Mouse (Mus musculus) hindbrain, embryonic 11.5 days (tissue): ENCODE measurements around the gene Mrgprf. TPM values are rescaled to one million over a fixed set of nuclear protein-coding genes. Genes with fewer than 3 reads are reported as not detected.
A peak's percentile ranks its signal among the peaks of the same experiment; 100 is the strongest.

Experiments used
- ATAC-seq: fragments of 200-750 bp; cut with Nextera tagmentation; 2 replicates; pipeline ENCODE4 v1.8.0; 2017; ENCODE audit warnings: mild to moderate bottlenecking, moderate TSS enrichment, moderate library complexity; ENCODE audit not compliant: low FRiP score
- DNase-seq: peaks from one replicate; pipeline ENCODE4 v3.0.0-alpha.2; 2015; ENCODE audit warnings: low spot score
- H3K27ac ChIP-seq: fragments of 300-500 bp; sonication (generic); 2 replicates; pipeline ENCODE4 v1.5.1; 2014; ENCODE audit warnings: mild to moderate bottlenecking, low read depth, low read length
- H3K27me3 ChIP-seq: fragments of 300-500 bp; sonication (generic); 2 replicates; pipeline ENCODE4 v1.6.1; 2014; ENCODE audit warnings: mild to moderate bottlenecking, low read length, moderate library complexity, mixed read lengths; ENCODE audit not compliant: control insufficient read depth, insufficient read depth
- H3K36me3 ChIP-seq: fragments of 300-500 bp; sonication (generic); 2 replicates; pipeline ENCODE4 v1.6.1; 2014; ENCODE audit warnings: mild to moderate bottlenecking, low read length, moderate library complexity, mixed read lengths; ENCODE audit not compliant: control insufficient read depth, insufficient read depth
- H3K4me1 ChIP-seq: fragments of 300-500 bp; sonication (generic); replicated peaks from 2 replicates; pipeline ENCODE4 v1.6.1; 2014; ENCODE audit warnings: low read length, mixed read lengths; ENCODE audit not compliant: control insufficient read depth, insufficient read depth
- H3K4me2 ChIP-seq: fragments of 300-500 bp; sonication (generic); replicated peaks from 2 replicates; pipeline ENCODE4 v1.6.1; 2014; ENCODE audit warnings: mild to moderate bottlenecking, low read depth, low read length
- H3K4me3 ChIP-seq: fragments of 300-500 bp; sonication (generic); 2 replicates; pipeline ENCODE4 v1.5.1; 2014; ENCODE audit warnings: low read depth, low read length
- H3K9ac ChIP-seq: fragments of 300-500 bp; sonication (generic); 2 replicates; pipeline ENCODE4 v1.6.1; 2014; ENCODE audit warnings: low read depth, low read length
- H3K9me3 ChIP-seq: fragments of 300-500 bp; sonication (generic); 2 replicates; pipeline ENCODE4 v1.6.1; 2016; ENCODE audit warnings: low read length; ENCODE audit not compliant: control insufficient read depth
- WGBS: fragments of 180-500 bp; shearing (Covaris S2); extraction: QIAGEN DNeasy Blood & Tissue Kit; methylation state at CpG from one replicate; pipeline ENCODE4 v1.1.7; 2014; 5-methylcytosine and 5-hydroxymethylcytosine counted together
- polyA plus RNA-seq: library from polyadenylated mRNA; unstranded; fragments of >200 nt; fragmentation: Nextera tagmentation; extraction: Ambion mirVana; gene quantifications from 2 replicates; pipeline ENCODE4 v1.2.1, GENCODE M21; 2014

Gene Mrgprf
- 0.26 and 0.47 TPM in 2 replicates for polyA plus RNA-seq

DNA sequence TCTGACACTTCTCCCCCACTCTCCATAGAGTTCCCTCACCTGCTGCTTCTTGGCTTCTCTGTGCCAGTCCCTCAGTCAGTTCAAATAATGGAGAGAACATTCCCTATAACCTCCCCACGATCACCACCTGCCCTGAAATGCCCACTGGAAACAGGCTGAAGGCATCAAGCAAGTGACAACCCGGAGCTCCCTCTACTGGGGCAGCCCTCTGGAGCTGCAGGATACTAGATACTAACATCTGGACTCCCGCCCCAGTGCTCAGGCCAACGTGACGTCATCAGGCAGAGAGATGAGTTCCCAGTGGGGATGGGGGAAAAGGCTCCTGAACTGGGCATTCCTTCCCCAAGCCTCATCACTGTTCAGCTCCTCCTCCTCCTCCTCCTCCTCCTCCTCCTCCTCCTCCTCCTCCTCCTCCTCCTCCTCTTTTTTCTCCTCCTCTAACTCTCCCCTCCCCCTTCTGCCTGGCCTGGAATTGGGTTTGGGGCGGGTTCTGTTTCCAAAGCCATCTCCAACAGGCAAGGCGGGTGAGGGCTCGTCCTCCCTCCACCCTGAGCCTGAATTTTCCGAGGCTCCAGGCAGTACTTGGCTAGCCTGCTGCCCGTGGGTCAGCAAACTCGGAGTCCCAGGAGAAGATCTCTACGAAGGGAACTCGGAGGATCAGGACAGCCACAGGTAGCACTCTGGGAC lies at the start of gene Mrgprf:
TSS of gene Mrgprf (plus strand) at position 508 of the 687 bp plus-strand sequence.
- no peak within 1 kb of the TSS for H3K27ac ChIP-seq
- H3K9me3 ChIP-seq, result no peaks in the 10 kb centered on the region

DNA sequence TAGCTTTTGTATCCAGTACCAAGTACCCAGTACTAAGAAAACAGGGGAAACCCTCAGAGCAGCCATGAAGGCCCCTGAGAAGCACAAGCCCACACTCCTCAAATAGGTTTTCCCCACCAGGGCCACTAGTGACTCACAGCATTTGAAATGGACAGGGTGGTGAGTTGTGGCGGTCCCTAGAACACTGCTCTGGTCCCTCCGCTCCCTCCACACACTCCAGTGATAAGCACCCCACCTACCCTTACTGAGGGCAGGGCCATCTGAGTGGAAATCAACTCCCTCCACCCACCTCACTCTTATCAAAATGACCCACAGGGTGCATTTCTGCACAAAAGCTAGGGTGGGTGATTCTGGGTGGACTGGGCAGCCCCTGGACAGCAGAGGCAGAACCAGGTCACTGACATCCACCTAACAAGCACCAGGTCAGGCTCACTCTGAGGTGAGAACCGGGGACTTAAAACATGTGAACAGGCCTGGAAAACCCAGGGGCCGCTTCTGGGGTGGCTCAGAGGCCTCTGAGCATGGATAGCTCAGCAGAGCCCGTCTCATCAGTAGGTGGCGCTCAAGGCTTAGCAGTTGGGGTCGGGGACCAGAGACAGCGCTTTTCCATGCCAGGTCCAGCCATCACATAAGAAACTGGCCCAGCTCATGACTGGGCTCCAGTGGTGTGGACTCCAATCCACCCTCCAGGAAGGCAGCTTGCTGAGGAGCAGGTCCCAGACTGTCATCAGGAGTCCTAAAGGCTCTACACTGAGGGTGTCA lies 47.7 kb upstream of the Mrgprf start:
- H3K9me3 ChIP-seq, result no peaks in the 10 kb centered on the region
- DNase-seq (peak; percentile 88), ATAC-seq (peak; percentile 66)
- no peak overlapping the region for H3K4me2 ChIP-seq
- no peaks in the 10 kb centered on the region for H3K27me3 ChIP-seq
- H3K27ac ChIP-seq, result no peak overlapping the region
- H3K9ac ChIP-seq, result no peak overlapping the region
- no peaks in the 10 kb centered on the region for H3K4me1 ChIP-seq
- H3K36me3 ChIP-seq, result no peaks in the 10 kb centered on the region
- no peak overlapping the region for H3K4me3 ChIP-seq
- 29% methylated on average over 8 of the region's 8 CpGs for WGBS

More for the DNA sequence above, at the start of gene Mrgprf:
- H3K27me3 ChIP-seq, result no peaks in the 10 kb centered on the region
- no peak within 1 kb of the TSS for H3K4me3 ChIP-seq
- DNase-seq (no peak), ATAC-seq (no peak)
- H3K36me3 ChIP-seq, result no peaks in the 10 kb centered on the region
- H3K4me1 ChIP-seq, result no peaks in the 10 kb centered on the region
- no peak within 1 kb of the TSS for H3K9ac ChIP-seq
- no peak within 1 kb of the TSS for H3K4me2 ChIP-seq
- WGBS, result 43% methylated on average over 13 of the region's 13 CpGs

DNA sequence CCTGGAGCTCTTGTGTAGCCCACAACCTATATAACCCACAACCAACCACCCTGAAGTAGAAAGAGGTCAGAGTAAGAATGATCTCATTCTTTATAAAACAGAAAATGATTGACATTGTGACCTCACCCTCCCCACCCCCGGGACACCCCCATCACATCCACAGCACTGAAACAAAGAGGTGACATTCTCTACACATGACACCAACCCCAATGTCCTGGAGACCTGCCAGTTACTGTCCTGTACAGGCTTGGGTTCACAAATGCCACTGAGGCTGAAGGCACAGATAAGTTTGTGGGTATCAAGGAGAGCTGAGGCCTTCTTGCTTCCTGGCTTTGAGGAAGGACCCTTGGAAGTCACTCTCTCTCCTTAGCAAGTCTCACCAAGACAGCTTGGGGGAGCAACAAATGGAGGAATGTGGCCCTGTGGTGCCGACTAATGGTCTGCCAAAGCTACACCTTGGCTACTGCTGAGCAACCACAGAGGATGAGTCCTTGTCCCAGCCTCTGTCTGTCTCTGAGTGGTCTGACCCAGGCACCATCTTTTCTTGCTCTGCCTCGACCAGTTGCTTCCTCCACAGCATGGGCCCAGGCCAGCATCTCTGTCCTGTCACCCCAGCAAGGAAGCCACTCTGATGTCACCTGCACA lies 46.5 kb upstream of the Mrgprf start:
- WGBS, result 66% methylated on average over 3 of the region's 3 CpGs
- no peak overlapping the region for H3K4me3 ChIP-seq

GRCm38 (mm10) chr7:145256092-145256491 lies 44.5 kb upstream of the Mrgprf start:
- Histone ChIP-seq H3K4me3 (no peak overlapping the region), H3K9me3 (no peaks in the 10 kb centered on the region), H3K36me3 (no peaks in the 10 kb centered on the region), H3K4me1 (no peaks in the 10 kb centered on the region), H3K9ac (no peak overlapping the region), H3K27me3 (no peaks in the 10 kb centered on the region), H3K4me2 (no peak overlapping the region), H3K27ac (no peak overlapping the region)
- ATAC-seq, result no peak
- WGBS, result 100% methylated on average over 1 of the region's 1 CpGs
- no peak for DNase-seq

More for the DNA sequence above, 46.5 kb upstream of the Mrgprf start:
- Histone ChIP-seq H3K27ac (no peak overlapping the region), H3K4me2 (no peak overlapping the region), H3K4me1 (no peaks in the 10 kb centered on the region), H3K9me3 (no peaks in the 10 kb centered on the region), H3K9ac (no peak overlapping the region), H3K36me3 (no peaks in the 10 kb centered on the region), H3K27me3 (no peaks in the 10 kb centered on the region)
- ATAC-seq (no peak), DNase-seq (no peak)

GRCm38 (mm10) chr7:145264202-145264601 lies 36.4 kb upstream of the Mrgprf start:
- 87% methylated on average over 9 of the region's 9 CpGs for WGBS
- Histone ChIP-seq H3K4me3 (no peak overlapping the region), H3K36me3 (no peaks in the 10 kb centered on the region), H3K4me1 (no peaks in the 10 kb centered on the region), H3K27ac (no peak overlapping the region), H3K27me3 (no peaks in the 10 kb centered on the region), H3K9me3 (no peaks in the 10 kb centered on the region), H3K9ac (no peak overlapping the region), H3K4me2 (no peak overlapping the region)
- DNase-seq (no peak), ATAC-seq (no peak)

DNA sequence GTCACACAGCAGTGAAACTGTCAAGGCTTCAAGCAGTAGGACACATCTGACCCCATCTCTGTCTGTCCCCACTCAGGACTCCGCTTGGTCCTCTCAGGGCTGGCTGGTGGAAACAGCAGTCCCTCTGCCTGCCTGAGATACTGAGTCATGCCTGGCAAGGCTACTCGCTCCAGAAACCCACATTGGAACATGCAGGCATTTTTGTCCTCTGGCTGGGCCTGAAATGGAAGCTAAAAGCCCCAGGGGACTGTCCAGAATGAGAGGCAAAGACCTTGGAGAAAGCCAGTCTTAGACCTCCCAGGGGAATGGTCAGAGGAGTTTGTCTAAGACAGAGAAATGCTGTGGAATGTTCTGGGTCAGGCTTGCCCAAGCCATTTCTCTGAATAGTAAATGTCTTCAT lies 34.6 kb upstream of the Mrgprf start:
- DNase-seq (no peak), ATAC-seq (no peak)
- H3K4me2 ChIP-seq, result no peak overlapping the region
- H3K4me3 ChIP-seq, result no peak overlapping the region
- H3K9ac ChIP-seq, result no peak overlapping the region
- no peaks in the 10 kb centered on the region for H3K9me3 ChIP-seq
- WGBS, result 79% methylated on average over 2 of the region's 2 CpGs
- H3K36me3 ChIP-seq, result no peaks in the 10 kb centered on the region
- no peaks in the 10 kb centered on the region for H3K4me1 ChIP-seq
- H3K27ac ChIP-seq, result no peak overlapping the region
- H3K27me3 ChIP-seq, result no peaks in the 10 kb centered on the region

DNA sequence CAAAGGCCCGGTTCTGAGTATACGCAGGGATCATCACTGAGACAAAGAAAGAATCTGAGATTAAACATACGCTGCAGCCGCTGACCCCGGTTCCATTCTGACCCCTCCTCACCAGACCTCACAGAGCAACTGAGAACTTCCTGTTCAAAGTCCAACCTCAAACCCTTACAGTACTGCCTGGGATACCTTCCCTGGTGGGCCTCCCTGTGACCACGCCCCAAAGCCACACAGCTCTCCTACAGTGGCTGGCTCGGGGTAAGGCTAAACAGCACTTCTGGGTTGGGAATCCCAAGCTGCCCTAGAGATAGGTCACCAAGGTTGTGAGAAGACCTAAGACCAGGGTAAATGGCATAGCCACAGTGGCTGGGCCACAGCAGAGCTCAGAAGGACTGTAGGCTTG lies 31.7 kb upstream of the Mrgprf start:
- H3K4me2 ChIP-seq, result no peak overlapping the region
- no peaks in the 10 kb centered on the region for H3K9me3 ChIP-seq
- no peak overlapping the region for H3K9ac ChIP-seq
- ATAC-seq (no peak), DNase-seq (no peak)
- no peaks in the 10 kb centered on the region for H3K4me1 ChIP-seq
- H3K4me3 ChIP-seq, result no peak overlapping the region
- no peak overlapping the region for H3K27ac ChIP-seq
- 93% methylated on average over 7 of the region's 7 CpGs for WGBS
- no peaks in the 10 kb centered on the region for H3K36me3 ChIP-seq
- no peaks in the 10 kb centered on the region for H3K27me3 ChIP-seq

DNA sequence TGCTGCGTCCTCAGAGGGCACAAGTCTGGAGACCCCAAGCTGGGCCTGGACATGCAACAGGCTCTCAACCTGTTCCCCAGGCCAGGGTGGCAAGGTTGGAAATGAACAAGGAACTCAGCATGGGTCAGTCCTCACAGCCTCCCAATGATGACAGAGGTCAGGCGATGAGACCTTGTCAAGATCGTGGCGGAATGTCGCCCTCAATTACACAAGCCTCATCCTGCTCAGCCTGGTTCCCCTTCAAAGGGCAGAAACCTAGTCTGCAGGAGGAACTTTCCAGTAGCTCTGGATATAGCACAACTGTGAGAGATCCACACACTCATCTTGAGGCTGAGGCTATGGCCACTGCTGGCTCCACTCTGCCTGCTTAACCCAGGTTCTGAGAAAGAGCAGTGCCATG lies 29.7 kb upstream of the Mrgprf start:
- WGBS, result 92% methylated on average over 5 of the region's 5 CpGs
- Histone ChIP-seq H3K4me2 (no peak overlapping the region), H3K4me1 (no peaks in the 10 kb centered on the region), H3K36me3 (no peaks in the 10 kb centered on the region), H3K27ac (no peak overlapping the region), H3K9me3 (no peaks in the 10 kb centered on the region), H3K9ac (no peak overlapping the region), H3K27me3 (no peaks in the 10 kb centered on the region), H3K4me3 (no peak overlapping the region)
- no peak for ATAC-seq
- DNase-seq, result no peak
